Mouse (Mus musculus) brain, embryonic 14.5 days (tissue): ENCODE measurements around the gene Kcnab3. TPM values are rescaled to one million over a fixed set of nuclear protein-coding genes. Genes with fewer than 3 reads are reported as not detected.

Source experiments
- DNase-seq: peaks from one replicate; pipeline ENCODE4 v3.0.0-alpha.2; 2011; ENCODE audit warnings: low read depth
- CTCF ChIP-seq: fragments of 200-500 bp; IDR thresholded peaks from 2 replicates; pipeline ENCODE4 v1.5.1; 2012; ENCODE audit warnings: inconsistent platforms, mild to moderate bottlenecking, moderate library complexity, borderline replicate concordance; ENCODE audit not compliant: insufficient read depth, insufficient read length; ENCODE audit errors: extremely low read depth
- POLR2A ChIP-seq: fragments of 200-500 bp; IDR thresholded peaks from 2 replicates; pipeline ENCODE4 v1.6.1; 2012; ENCODE audit warnings: mild to moderate bottlenecking, inconsistent platforms, borderline replicate concordance; ENCODE audit not compliant: poor library complexity, insufficient read depth, insufficient read length, severe bottlenecking; ENCODE audit errors: extremely low read depth
- polyA plus RNA-seq: library from polyadenylated mRNA; depleted of rRNA; stranded (reverse); fragments of >200 nt; gene quantifications from 2 replicates; pipeline ENCODE4 v1.2.3, GENCODE M21; 2012

Gene Kcnab3
- polyA plus RNA-seq, 1 experiment: 7.0 TPM

- DNase-seq: peak; percentile 50
- TF ChIP-seq CTCF (no peak), POLR2A (no peak)
Measured at GRCm38 (mm10) chr11:69367616-69368355, 41.7 kb downstream of the Kcnab3 start.

DNA sequence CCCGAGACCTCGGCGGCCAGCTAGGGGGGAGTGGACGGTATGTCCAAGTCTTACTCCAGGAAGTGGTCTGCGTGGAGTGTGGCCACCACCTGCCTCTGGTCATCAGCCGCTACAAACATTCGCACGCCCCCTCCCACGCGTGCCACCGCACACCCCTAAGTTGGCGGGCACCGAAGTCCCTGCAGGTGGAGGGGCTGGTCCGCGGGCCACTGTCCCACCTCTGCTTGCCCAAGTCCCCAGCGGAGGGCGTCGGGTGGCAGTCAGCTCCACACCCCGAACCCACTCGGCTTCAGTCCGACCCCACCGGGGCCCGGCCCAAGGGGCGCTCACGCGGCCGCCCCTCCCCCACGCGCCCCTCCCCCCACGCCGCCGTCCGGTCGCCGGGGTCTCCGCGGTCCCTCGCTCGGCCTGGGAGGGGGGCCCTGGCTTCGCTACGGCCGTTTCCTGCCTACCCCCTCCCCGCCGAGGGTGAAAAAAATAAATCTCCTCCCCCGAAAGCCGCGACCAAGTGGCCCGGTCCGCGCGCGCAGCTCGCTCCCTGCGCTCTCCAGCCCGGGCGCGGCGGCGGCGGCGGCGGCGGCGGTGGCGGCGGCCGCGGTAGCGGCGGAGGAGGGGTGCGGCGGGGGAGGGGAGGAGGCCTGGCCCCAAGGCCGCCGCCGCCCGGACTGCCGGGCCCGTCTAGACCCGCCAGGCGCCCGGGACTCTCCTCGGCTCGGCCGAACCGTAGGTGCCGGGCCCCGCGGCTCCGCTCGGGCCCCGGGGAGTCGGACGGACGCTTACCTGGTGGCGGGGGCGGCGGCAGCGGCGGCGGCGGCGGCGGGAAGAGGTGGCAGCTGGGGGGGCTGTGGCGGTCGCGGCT lies 42.5 kb downstream of the Kcnab3 start:
- no peak for TF ChIP-seq CTCF
- TF ChIP-seq POLR2A: 0 out of 2 replicates have a peak, but pooled peaks have one; percentile 33
- peak; percentile 53 for DNase-seq

DNA sequence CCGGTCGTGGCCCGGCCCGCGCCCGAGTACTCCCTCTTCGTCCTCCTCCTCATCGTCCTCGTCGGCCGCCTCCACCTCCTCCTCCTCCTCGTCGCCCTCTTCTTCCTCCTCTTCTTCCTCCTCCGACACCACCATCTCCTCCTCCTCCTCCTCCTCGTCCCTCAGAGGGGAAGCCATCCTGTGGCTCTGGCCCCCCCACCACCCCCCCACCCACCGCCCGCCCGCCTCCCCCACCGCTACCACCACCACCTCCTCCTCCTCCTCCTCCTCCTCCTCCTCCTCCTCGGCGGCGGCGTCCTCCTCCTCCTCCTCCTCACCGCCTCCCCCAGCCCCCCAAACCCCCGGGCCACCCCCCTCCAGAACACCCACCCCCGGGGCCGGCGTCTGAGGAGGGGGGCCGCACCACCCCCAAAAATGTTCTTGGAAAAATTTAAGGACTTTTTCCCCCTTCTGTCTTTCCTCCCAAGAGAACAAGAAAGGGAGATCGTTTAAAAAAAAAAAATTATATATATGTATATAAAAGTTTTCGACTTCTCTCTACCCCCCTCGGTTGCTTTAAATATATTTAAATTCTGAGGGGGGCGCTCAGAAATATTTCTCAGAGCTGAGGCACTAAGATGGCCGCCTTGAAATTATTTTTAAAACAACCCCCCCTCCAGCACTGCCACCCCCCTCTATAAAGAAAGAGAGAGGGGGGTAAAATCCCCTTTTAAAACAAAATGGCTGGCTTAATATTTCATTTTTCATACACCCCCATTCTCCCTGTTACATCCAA lies 43.3 kb downstream of the Kcnab3 start, which contains the start of gene Chd3:
Gene Chd3, minus strand, starts transcription at position 192 of the 775 bp plus-strand sequence.
- peak; percentile 32 for DNase-seq
- TF ChIP-seq POLR2A (no peak), CTCF (no peak)

DNA sequence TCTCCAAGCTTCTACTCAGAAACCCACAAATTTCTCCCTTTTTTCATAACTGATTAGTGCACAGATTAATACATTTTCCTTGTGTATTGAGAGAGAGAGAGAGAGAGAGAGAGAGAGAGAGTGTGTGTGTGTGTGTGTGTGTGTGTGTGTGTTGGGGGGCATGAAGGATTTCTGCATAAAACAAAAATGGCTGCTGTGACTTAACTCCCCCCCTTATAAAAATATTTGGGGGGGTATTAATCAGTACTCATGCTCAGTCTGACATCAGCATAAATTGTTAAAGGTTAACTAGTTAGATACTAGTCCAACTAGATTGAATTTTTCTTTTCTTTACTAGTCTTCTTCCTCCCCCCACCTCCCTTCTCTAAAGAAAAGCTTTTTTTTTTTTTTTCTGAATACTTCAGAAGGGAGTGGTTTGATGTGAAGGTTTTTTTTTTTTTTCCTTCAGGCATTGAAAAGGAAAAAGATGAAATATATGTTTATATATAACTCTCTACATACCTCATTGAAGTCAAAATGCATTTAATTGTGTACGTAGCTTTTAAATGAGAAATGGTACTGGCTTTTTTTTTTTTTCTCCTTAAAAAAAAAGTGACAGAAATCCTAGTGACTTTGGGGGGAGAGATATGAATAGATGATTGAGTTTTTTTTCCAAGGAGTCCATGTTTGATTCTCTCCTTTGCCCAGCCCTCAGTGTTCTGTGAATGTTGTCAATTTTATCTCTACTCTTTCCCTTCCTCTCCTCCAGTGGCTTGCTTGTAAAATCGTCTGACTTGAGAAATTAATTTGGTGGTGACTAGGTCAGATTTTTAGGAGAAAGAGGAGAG lies 44.1 kb downstream of the Kcnab3 start:
- TF ChIP-seq CTCF (no peak), POLR2A (no peak)
- peak; percentile 61 for DNase-seq

DNA sequence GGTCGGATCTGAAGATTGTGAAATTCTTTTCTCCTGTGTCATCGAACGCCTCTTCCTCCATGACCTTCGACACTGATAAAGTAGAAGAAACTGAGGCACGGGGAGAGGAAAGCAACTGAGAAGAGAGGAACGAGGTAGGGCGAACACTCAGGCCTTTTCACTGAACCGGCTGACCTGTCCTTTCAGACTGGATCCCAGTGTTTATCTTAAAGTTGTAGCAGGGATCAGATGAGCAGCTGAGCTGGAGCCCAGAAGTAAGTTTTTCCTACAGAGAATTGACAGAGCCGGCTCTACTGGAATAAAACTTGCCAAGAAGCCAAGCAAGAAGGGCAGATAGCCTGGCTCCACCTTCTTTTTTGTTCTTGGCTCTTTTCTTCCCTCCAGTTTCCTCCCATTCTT lies 44.8 kb downstream of the Kcnab3 start:
- peak; percentile 39 for DNase-seq
- TF ChIP-seq POLR2A (no peak), CTCF (no peak)

GRCm38 (mm10) chr11:69371601-69372000 lies 45.5 kb downstream of the Kcnab3 start:
- TF ChIP-seq POLR2A (no peak), CTCF (no peak)
- no peak for DNase-seq

GRCm38 (mm10) chr11:69372056-69372779 lies 46.2 kb downstream of the Kcnab3 start:
- TF ChIP-seq POLR2A (no peak), CTCF (no peak)
- peak; percentile 90 for DNase-seq

DNA sequence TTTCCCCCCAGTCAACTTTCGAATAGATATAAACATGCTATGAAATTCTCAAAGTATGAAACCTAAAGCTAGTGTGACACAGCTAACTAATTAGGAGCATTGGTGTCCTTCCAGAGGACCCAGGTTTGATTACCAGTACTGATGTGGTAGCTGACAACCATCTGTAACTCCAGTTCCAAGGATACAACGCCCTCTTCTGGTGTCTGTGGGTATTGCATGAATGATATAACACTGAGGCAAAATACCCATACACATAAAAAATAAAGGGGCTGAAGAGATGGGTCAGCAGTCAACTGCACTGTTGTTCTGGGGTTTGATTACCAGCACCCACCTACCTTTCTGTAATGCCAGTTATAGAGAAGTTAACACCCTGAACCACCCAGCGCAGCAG lies 46.7 kb downstream of the Kcnab3 start:
- TF ChIP-seq POLR2A: no peak
- peak; percentile 40; the same call in 1 of the 2 replicates for TF ChIP-seq CTCF
- DNase-seq: peak; percentile 14

DNA sequence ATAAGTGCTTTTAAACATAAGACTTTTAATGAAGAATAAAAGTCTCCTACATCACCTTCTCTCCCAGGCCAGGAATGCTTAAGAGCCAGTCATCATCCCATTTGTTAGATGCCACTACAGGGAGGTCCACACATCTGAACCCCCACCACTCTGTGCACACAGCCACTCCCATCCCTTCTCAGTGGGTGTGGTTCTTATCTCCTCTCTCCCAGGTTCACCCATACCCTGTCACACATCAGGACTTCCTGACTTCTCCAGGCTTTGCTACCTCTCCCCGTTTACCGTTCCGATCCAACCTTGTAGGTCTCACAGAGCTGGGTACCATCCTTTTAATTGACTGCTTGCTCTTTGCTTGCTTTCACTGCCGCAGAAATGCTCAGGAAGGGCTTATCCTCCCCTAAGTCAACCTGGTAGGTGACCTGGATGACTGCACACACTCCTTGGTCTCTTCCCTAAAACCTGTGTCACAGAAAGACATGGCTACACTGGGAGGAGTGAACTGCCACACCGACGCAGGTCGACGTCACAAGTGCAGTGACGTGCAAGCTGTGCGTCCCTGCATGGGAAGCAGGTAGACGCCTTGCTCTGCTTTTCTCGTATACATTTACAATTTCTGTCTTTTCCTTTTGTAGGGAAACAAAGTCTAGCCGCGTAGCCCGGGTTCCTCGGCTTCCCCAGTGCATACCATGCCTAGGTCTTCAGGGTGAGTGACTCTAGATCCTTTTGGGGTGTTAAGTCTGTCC lies 47.3 kb downstream of the Kcnab3 start:
- no peak for DNase-seq
- no peak for TF ChIP-seq POLR2A
- no peak for TF ChIP-seq CTCF

GRCm38 (mm10) chr11:69375646-69376045 lies 49.6 kb downstream of the Kcnab3 start:
- TF ChIP-seq POLR2A (no peak), CTCF (no peak)
- no peak for DNase-seq

GRCm38 (mm10) chr11:69377766-69378165 lies 51.7 kb downstream of the Kcnab3 start:
- no peak for DNase-seq
- TF ChIP-seq CTCF (no peak), POLR2A (no peak)

GRCm38 (mm10) chr11:69379600-69379999 lies 53.5 kb downstream of the Kcnab3 start:
- TF ChIP-seq CTCF (no peak), POLR2A (no peak)
- DNase-seq: no peak
